Mouse (Mus musculus) liver, postnatal 0 days (tissue): ENCODE measurements around the gene Rasal1.

Experiments used
- CTCF ChIP-seq: sonication (generic); IDR thresholded peaks from 2 replicates; pipeline ENCODE4 v1.5.1; 2016; ENCODE audit warnings: antibody characterized with exemption, low read depth
- EP300 ChIP-seq: IDR thresholded peaks from 2 replicates; pipeline ENCODE4 v1.6.1; 2016; ENCODE audit warnings: antibody characterized with exemption, low read depth, mild to moderate bottlenecking

DNA sequence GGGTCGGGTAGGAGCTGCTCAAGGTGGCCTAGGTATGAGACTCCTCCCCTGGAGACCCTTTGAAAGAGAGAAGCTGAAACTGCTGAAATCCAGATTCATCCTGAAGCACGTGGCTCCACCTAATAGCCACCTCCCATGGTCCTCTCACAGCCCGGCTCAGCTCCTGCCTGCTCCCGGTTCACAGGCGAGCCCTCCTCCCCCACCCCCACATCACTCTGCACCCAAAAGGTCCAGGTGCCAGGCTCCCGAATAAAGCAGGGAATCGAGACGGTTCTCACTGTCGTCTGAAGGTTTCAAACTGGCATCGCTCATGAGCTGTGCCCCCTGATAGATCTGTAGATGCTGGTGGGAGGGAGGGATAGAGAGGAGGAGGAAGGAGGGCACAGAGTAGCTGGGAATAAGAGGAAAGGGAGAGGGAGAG, 43.4 kb upstream of the Rasal1 start:
- TF ChIP-seq CTCF (no peak), EP300 (no peak)
